Mouse (Mus musculus): ENCODE measurements at regions not wholly inside any gene's neighbourhood (a gene's known extent, or its start where the extent isn't known, plus 50 kb on each side); places are given as distances from the start of the nearest gene placed in this dataset.

- Histone ChIP-seq H3K36me3 (replicated peaks; ENCODE audit: control insufficient read depth, insufficient read depth, low read length) (no peaks in the 10 kb centered on the region), H3K9ac (replicated peaks; ENCODE audit: low read depth, low read length) (no peak overlapping the region), H3K4me2 (ENCODE audit: low read depth, low read length) (no peak overlapping the region), H3K9me3 (replicated peaks; ENCODE audit: control insufficient read depth, low read length) (no peaks in the 10 kb centered on the region), H3K27me3 (ENCODE audit: control insufficient read depth, insufficient read depth, low read length) (no peaks in the 10 kb centered on the region), H3K4me1 (ENCODE audit: control insufficient read depth, insufficient read depth) (no peaks in the 10 kb centered on the region), H3K27ac (ENCODE audit: low read depth) (no peak overlapping the region), H3K4me3 (ENCODE audit: low read depth, low read length) (no peak overlapping the region)
- ATAC-seq (ENCODE audit: insufficient read depth, low read depth): no peak
- DNase-seq (ENCODE audit: low spot score): no peak
- TF ChIP-seq EP300 (IDR thresholded peaks at IDR 0.05; ENCODE audit: low read depth): no peak
- no peak for TF ChIP-seq CTCF (IDR thresholded peaks at IDR 0.05; ENCODE audit: low read depth)
- WGBS: 75% methylated on average over 4 of the region's 4 CpGs
Measured at GRCm38 (mm10) chr2:106213740-106214139, 210.4 kb upstream of the Dnajc24 start.

DNA sequence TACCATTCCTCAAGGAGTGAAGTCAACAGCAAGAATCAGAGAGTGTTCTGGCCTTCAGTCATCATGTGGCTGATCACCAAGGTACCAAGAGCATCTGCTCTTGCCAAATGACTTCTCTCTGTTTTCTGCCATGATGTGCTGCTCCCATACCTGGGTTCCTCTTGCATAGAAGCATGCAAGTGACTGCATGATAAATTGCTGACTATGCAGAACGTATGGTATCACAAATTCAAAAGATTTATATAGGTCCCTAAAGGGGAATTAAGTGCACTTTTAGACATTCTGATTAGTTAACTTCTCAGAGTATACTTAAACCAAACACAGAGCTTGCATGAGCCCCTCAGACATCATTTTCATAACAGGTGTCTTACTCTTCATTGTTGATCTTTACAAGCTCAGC lies 207.4 kb upstream of the Dnajc24 start:
- DNase-seq (ENCODE audit: low spot score) (no peak), ATAC-seq (ENCODE audit: insufficient read depth, low read depth) (no peak)
- Histone ChIP-seq H3K27ac (ENCODE audit: low read depth) (no peak overlapping the region), H3K4me1 (ENCODE audit: control insufficient read depth, insufficient read depth) (no peaks in the 10 kb centered on the region), H3K9ac (replicated peaks; ENCODE audit: low read depth, low read length) (no peak overlapping the region), H3K36me3 (replicated peaks; ENCODE audit: control insufficient read depth, insufficient read depth, low read length) (no peaks in the 10 kb centered on the region), H3K27me3 (ENCODE audit: control insufficient read depth, insufficient read depth, low read length) (no peaks in the 10 kb centered on the region), H3K4me3 (ENCODE audit: low read depth, low read length) (no peak overlapping the region), H3K9me3 (replicated peaks; ENCODE audit: control insufficient read depth, low read length) (no peaks in the 10 kb centered on the region), H3K4me2 (ENCODE audit: low read depth, low read length) (no peak overlapping the region)
- TF ChIP-seq CTCF (IDR thresholded peaks at IDR 0.05; ENCODE audit: low read depth) (no peak), EP300 (IDR thresholded peaks at IDR 0.05; ENCODE audit: low read depth) (no peak)
- 69% methylated on average over 1 of the region's 1 CpGs for WGBS

DNA sequence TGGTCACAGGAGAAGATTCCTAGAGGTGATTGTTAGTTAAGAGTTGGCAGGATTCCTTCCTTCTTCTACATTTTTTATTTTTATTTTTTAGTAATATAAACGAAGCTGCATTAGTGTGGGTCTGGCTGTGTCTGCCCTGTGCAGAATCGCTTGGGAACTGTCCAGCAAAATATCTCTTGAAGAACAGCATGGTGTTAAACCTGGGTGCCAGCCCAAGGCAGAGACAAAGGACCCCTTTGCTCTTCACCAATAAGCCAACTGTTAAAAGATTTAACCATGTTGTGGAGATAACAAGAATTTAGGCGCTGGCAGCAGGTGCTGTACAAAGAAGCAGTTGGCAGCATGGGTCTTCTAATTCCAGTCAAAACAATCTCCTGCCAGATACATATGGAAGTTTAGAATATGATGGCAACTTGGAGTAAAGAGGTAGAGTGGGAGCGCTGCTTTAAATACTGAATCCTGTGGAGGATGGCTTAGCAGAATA lies 205.5 kb upstream of the Dnajc24 start:
- no peak overlapping the region for H3K4me2 ChIP-seq (ENCODE audit: low read depth, low read length)
- H3K4me3 ChIP-seq (ENCODE audit: low read depth, low read length): no peak overlapping the region
- H3K9ac ChIP-seq (replicated peaks; ENCODE audit: low read depth, low read length): no peak overlapping the region
- no peaks in the 10 kb centered on the region for H3K4me1 ChIP-seq (ENCODE audit: control insufficient read depth, insufficient read depth)
- DNase-seq (ENCODE audit: low spot score) (no peak), ATAC-seq (ENCODE audit: insufficient read depth, low read depth) (no peak)
- no peak overlapping the region for H3K27ac ChIP-seq (ENCODE audit: low read depth)
- no peaks in the 10 kb centered on the region for H3K27me3 ChIP-seq (ENCODE audit: control insufficient read depth, insufficient read depth, low read length)
- no peaks in the 10 kb centered on the region for H3K36me3 ChIP-seq (replicated peaks; ENCODE audit: control insufficient read depth, insufficient read depth, low read length)
- 57% methylated on average over 4 of the region's 4 CpGs for WGBS
- no peaks in the 10 kb centered on the region for H3K9me3 ChIP-seq (replicated peaks; ENCODE audit: control insufficient read depth, low read length)
- TF ChIP-seq CTCF (IDR thresholded peaks at IDR 0.05; ENCODE audit: low read depth) (no peak), EP300 (IDR thresholded peaks at IDR 0.05; ENCODE audit: low read depth) (no peak)

GRCm38 (mm10) chr2:106200130-106200529 lies 196.8 kb upstream of the Dnajc24 start:
- TF ChIP-seq CTCF (IDR thresholded peaks at IDR 0.05; ENCODE audit: low read depth) (no peak), EP300 (IDR thresholded peaks at IDR 0.05; ENCODE audit: low read depth) (no peak)
- no peak for ATAC-seq (ENCODE audit: insufficient read depth, low read depth)

DNA sequence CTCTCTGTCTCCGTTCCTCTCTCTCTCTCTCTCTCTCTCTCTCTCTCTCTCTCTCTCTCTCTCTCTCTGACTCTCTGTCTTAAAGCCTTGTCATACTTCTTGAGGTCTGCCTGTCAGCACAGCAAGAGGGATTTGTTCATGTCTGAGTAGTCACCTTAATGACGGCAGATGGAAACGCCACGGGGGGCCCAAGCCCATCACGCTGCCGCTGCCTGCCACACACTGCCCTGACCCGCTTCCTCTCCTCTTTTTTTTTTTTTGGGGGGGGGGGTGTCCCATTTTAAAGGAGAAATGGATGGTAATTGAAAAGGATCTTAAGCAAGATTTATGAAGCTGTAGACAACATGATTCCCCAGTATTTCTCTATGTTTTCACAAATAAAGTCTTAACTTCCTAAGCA lies 191.8 kb upstream of the Dnajc24 start:
- TF ChIP-seq CTCF (IDR thresholded peaks at IDR 0.05; ENCODE audit: low read depth) (no peak), EP300 (IDR thresholded peaks at IDR 0.05; ENCODE audit: low read depth) (no peak)
- Histone ChIP-seq H3K27me3 (ENCODE audit: control insufficient read depth, insufficient read depth, low read length) (0 out of 2 replicates have a peak, but pooled peaks cover 3% of the 10 kb centered on the region), H3K27ac (ENCODE audit: low read depth) (no peak overlapping the region), H3K9ac (replicated peaks; ENCODE audit: low read depth, low read length) (no peak overlapping the region), H3K4me2 (ENCODE audit: low read depth, low read length) (no peak overlapping the region), H3K36me3 (replicated peaks; ENCODE audit: control insufficient read depth, insufficient read depth, low read length) (no peaks in the 10 kb centered on the region), H3K4me3 (ENCODE audit: low read depth, low read length) (no peak overlapping the region), H3K4me1 (ENCODE audit: control insufficient read depth, insufficient read depth) (peaks cover 3% of the 10 kb centered on the region; the same call in 1 of the 2 replicates), H3K9me3 (replicated peaks; ENCODE audit: control insufficient read depth, low read length) (no peaks in the 10 kb centered on the region)
- 21% methylated on average over 7 of the region's 7 CpGs for WGBS
- DNase-seq (ENCODE audit: low spot score): no peak
- no peak for ATAC-seq (ENCODE audit: insufficient read depth, low read depth)

More at GRCm38 (mm10) chr2:106200130-106200529, 196.8 kb upstream of the Dnajc24 start:
- WGBS: 89% methylated on average over 2 of the region's 2 CpGs
- H3K36me3 ChIP-seq (replicated peaks; ENCODE audit: control insufficient read depth, insufficient read depth, low read length): no peaks in the 10 kb centered on the region
- no peaks in the 10 kb centered on the region for H3K27me3 ChIP-seq (ENCODE audit: control insufficient read depth, insufficient read depth, low read length)
- H3K27ac ChIP-seq (ENCODE audit: low read depth): no peak overlapping the region
- no peaks in the 10 kb centered on the region for H3K4me1 ChIP-seq (ENCODE audit: control insufficient read depth, insufficient read depth)
- no peaks in the 10 kb centered on the region for H3K9me3 ChIP-seq (replicated peaks; ENCODE audit: control insufficient read depth, low read length)
- H3K4me3 ChIP-seq (ENCODE audit: low read depth, low read length): no peak overlapping the region
- H3K9ac ChIP-seq (replicated peaks; ENCODE audit: low read depth, low read length): no peak overlapping the region
- H3K4me2 ChIP-seq (ENCODE audit: low read depth, low read length): no peak overlapping the region
- no peak for DNase-seq (ENCODE audit: low spot score)
